Mouse (Mus musculus) gastrocnemius, adult 18-20 months (tissue): ENCODE data around the gene Ctnna2. TPM values are rescaled to one million over a fixed set of nuclear protein-coding genes. Genes with fewer than 3 reads are reported as not detected.

Source experiments
- DNase-seq: peaks from one replicate; pipeline ENCODE4 v3.0.0; 2021; ENCODE audit warnings: low spot score
- long read RNA-seq, 2 experiments: library from polyadenylated mRNA; stranded (forward); transcript quantifications; one replicate each; pipeline ENCODE4 v2.0.0; 2021
- total RNA-seq, 2 experiments: library from RNA; stranded (reverse); gene quantifications; 2 replicates each; pipeline ENCODE4 v1.2.3; 2021

Ctnna2 gene
- total RNA-seq, result not detected
- long read RNA-seq, experiment 1, result 0 reads
- long read RNA-seq, experiment 2, result 0 reads

DNA sequence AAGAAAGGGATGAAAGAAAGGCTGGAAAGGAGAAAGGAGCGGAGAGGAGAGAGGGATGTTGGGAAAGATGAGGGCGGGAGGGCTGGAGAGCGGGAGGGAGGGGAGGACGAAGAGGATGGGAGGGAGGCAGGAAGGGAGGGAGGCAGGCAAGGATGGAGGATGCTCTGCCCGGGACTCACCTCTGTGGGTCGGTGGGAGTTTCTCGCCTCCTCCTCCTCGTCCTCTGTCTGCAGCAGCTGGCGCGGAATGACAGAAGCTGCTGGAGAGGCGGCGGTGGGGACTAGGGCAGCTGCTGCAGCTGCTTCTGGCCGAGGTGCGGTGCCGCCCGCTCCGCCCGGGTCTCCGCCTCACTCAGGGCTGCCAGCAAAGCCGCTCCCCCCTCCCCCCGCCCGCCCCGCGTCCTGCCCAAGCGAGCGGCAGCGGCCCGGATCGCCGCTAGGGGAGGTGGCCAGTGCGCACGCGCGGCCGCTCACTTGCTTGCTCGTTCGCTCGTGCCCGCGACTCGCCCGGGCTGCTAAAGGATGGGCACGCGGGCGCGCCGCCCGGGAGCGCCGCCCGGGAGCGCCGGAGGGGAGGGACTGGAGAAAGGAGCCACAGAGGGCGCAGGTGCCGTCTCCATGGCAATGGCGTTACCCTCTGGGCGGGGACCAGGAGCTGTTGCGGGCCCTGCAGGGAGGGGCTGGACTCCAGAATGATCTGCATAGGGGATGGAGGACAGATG, at the start of gene Ctnna2:
Gene Ctnna2, minus strand, starts transcription at position 459 of the 721 bp plus-strand sequence.
- DNase-seq, result no peak

DNA sequence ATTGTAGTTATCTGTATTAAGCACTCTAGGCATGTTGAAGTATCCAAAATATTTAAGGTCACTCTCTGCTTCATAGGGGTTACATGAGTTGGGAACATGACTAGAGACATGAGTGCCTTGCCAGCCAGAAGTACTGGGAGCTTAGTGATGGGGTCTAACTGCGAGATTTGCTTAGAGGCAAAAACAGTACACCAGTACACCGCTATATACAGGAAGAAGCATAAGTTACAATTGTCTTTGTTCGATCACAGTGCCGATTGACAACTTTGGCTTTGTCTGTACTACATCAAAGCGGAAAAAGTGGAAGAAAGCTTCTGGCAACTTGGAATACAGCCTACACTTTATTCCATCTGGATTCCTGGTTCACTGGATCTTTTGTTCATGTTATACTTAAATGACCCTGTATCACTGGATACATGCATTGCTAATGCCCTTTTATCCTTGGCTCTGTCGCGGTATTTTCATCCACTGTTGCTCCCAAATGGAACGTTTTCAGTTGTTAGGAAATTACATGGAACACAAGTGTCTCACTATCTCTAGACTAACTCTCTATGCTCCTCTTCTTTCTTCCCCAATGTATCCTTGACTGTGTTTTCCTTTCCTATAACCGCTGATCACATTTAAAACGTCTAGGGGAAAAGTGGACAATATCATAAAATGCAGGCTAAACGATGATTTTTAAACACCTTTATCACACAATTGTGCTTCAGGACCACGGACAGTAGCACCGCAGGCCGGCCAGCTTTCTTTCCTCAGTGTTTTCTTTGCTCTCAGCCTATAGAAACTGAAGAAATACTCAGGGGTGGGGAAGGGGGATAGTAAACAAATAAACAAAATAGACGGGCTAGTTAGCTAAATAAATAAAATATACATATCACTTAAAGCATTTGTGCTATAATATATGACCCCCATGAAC, 896 bp upstream of the Ctnna2 start:
- no peak for DNase-seq

DNA sequence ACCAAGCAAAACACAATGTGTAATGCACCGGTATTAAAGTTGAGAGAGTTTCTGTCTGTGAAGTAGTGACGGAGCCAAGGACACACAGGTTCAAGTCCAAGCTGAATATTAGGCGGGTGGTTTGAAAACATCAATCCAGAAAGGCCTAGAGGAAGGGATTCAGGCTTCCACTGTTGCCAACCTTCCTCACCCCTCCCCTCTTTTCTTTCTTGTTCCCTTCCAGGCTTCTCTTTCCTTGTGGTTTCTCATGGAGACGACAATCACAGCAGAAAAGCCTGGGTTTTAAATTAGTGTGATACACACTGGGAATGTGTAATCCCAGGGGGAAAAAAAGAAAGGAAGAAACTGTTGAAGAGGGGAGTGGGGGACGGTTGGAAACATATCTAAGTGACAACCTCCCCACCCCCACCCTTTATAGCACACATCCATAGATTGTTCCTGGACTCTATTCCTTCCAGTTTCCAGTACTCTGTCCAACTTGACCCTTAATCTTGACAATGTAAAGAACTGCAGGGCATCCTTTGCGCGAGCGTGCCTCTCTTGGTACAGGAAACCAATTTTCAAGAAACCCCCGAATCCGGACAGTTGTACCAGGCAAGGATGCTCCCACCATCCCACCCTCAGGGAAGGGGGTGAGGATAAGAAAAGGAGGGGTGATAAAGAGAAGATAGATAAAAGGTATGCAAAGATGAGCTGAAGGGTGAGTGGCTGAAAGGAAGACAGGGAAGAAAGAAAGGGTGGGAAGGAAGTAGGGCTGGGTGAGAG, 841 bp downstream of the Ctnna2 start:
- no peak for DNase-seq

DNA sequence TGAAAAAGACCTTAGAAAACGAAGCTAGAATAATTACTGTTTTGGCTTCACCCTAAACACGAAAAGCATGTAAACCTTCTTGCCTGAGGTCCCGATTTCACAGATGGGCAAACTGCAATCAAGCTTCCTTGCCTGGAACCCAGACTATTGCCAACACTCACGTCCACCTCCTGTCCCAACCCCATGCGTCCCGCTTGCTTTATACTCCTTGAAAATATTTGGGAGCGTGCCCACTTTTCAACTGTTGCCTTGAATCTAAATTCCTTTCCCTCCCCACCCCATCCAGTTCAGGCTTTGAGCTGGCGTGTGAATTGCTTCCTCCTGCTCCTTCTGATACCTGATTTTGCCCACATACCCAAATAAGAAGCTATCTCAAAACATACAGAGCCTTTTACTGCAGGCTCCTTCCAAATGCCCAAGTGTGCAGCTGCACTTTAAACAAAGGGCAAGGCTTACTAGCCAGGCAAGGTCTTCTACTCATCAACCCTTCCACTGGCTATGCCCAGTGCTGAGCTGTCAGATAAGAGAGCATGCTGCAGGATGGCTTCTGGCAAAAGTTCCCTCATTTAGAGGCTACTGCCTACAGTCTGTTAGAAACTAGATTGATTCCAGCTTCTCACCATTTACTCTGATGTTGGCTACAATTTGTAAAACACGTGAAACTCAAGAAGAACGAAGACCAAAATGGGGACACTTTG, 8.8 kb downstream of the Ctnna2 start:
- DNase-seq, result no peak

DNA sequence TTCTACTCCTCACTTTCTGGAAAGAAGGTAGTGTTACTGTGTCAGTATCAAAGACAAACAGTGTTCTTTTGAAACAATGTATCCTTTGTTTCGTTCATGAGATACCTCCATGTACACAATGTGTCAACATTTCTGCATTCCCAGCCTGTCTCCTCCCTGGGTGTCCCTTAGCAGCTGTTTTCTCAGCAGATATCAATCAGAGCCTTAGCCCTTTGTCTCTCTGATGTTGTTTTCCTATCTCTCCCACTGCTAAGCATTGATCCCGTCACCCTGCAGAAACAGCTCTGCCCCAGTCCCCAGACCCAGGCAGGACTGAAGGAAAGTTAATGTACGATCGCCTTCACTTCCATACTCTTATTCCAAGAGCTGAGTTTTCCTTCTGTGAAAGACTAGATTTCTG, 9.7 kb downstream of the Ctnna2 start:
- no peak for DNase-seq

DNA sequence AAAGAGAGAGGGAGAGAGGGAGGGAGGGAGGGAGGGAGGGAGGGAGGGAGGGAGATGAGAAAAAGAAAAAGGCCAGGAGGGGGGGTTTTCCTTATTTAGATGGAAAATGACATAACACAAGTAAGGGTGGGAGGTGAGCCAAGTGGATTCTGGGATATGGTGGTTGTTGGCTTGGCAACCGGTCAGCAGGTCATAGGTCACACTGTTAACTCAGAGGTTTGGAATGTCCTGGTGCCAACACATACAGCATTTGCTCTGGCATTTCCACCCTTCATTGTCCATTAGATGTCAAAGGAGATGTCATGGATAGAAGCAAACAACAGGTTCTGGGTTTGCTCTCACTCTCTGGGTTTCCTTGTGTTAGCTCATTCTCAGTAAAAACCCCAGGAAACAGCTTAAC, 17.5 kb downstream of the Ctnna2 start:
- no peak for DNase-seq

DNA sequence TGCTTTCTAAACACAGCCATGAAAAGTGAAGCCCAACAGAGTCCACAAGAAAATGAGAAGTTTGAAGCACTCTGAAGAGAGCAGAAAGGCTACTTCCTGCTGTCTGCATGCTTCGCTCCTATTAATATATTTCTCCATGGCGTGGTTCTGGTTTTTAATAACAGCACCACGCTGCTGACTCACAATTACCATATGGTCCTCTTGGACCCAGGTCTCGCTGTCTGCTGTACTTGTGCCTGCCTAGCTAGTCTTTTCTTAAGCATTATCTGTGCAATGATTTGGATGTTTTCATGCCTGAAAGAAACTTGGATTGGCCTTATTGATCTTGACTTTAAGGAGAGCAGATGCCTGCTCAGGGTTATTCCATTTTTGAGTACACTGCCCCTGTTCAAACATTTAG, 28.2 kb downstream of the Ctnna2 start:
- no peak for DNase-seq

DNA sequence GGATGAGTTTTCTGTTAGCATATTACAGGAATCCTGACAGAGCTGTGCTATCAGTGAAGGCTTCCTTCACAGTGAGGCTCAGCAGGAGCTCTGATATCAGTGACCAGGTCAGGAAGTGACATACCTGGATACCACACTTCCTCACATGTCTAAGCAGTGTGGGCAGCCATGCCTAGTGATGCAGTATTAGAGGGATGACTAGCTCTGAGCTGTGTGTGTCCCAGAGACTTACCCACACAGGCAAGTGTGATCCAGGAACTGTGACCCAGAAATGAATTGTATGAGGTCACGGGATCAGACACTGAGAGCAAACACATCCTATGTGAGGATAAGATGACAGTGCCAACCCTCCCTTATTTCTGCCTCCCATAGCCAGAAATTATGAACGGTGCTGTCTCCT, 28.8 kb downstream of the Ctnna2 start:
- no peak for DNase-seq

DNA sequence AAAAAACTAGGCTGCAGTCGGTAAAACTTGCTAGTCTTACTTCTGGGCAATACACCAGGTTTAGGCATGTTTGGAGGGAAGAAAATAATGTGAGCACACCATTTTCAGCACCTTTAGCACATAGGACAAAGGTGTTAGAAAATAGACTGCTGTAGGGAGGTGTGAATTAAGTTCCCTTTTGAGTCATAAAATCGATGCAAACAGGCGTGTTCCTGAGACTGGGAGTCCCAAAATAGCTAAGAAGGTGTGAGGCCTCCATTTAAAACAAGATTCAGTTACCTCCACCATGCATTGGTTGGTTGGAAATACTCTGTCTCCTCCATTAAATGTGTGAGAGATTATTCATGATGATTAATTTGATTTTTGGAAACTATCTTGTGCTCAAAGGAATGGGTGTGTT, 50.1 kb downstream of the Ctnna2 start:
- no peak for DNase-seq

DNA sequence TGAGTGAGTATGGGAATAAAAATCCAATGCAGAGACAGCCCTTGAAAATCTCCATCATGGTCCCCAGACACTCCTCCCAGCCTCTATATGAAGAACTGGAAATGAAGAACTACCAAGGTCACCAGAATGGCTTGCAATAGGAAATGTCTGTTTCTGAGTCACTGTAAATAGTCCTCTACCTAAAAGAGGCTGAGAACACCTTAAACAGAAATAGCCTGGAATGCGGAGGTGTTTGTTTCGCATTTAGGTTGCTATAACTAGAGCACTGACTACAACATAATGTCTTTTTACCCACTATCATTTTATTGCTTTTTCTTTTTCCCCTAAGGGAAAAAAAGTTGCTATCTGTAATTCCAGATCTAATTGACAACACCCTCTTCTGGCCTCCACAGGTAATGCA, 106.3 kb downstream of the Ctnna2 start:
- no peak for DNase-seq

DNA sequence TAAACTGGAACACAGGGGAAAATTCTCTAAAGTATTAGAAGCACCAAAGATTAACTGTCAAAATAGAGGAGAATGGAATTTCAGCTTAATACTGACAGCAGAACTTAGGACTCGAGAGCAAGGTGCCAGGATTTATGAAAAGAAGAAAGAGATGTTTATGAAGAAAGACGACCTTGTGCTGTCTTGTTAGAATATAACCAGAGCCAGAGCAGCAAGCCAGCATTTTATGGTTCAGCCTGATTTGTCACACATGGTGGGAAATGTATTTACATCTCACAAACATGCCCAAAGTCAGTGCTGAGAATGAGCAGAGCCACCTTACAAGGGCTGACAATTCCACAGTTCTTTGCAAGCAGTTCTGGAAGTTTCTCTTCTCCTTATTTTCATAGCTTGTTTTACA, 110.2 kb downstream of the Ctnna2 start:
- no peak for DNase-seq

DNA sequence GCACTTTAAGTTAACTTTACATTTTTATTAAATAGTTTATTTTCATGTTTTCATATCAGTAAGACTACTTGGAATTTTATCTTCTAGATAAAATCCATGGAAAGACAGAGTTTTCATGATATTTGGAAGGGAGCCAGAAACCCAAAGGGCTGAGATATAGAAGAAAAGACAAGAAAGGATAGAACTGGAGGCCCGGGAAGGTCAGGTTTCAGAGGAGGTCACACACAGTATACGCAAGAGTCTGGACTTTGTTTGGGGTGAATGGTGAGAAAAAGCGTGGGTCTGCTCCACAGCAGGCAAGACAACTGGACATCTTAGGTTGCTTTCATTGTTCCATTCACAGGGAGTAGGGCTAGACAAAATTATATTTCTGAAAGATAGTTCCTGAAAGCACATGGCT, 111.4 kb downstream of the Ctnna2 start:
- no peak for DNase-seq

DNA sequence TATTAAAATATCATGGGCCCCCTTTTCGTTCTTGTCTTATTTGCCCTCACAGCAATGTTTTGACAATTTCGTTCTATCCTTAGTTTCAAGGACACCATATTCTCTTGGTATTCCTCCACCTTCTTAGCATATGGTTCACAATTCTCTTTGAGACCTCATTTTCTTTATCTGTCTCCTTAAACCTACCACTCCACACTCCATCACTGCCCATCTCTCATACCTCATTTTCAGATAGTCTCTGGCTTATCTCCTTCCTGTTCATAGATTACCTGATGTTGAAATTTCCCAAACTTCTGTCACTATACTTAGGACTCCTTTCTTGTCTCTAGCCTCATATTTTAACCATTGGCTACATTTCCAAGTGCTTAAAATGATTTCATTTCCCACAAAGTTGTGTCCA, 116.1 kb downstream of the Ctnna2 start:
- no peak for DNase-seq

DNA sequence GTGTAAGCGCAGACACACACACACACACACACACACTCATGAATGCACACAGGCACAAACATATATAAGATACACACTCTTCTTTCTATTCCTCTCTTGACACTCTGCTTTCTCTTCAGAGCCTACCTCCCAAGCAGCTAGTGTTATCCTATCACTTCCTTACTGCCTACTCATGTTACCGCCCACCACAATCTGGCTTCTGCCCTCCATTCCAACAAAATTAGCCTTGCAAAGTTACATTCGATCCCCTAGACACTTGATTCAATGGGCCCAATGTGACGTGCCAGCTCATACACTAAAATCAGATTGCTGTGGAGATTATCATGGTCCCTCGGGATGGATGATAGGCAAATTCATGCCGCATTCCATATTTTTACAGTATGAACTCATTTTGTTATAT, 116.7 kb downstream of the Ctnna2 start:
- no peak for DNase-seq

DNA sequence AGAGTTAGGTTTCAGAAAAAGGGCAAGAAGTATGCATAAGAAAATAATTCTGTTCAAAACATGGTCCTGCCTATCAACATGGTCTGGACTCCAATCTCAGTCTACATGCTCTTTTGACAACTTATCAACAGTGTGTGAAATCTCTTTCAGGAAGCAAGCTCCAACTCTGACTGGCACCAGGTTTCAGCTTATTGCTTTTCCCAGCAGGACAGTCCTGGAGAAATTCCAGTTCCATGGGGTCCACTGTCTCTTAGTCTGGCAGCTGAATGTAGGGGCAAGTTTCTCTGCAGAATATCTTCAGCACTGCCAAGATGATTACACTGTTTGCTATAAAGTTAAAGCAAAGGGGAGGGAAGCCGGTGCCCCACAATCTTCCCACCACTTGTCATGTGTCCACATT, 130.1 kb downstream of the Ctnna2 start:
- DNase-seq, result no peak

DNA sequence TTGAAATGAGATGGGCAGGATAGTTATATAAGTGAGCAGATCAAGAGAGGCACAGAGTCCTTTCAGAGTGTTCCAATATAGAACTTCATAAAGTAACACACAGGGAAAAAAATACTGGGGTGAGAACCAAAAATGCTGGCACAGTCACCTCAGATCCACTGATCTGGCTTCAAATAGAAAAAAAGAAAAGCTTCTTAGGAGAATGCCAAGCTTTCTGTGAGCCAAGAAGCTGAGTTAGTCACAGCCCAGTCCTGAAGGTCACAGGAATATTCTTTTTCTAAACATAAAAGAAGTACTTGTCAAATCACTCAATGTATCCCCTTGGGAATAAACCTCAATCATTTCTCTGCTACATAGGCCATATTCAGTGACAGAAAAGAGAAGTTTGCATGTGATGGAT, 130.7 kb downstream of the Ctnna2 start:
- no peak for DNase-seq

DNA sequence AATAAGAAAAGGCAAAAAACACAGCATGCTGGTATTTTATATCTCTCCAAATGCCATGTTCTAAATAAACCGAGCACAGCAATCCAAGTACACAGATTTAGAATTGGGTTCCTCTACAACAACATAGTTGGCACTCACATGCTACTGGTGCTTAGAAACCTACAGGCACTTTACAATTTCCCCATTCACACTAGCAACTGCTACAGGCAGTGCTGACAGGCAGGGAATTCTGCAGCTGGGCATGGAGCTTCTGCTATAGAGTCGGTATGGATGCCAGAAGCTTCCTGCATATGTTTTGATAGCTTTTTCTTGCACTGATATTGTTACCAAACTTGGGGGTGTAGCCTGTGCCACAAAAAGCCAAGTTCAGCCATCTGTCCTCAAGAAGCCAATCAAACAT, 131.8 kb downstream of the Ctnna2 start:
- DNase-seq, result no peak

DNA sequence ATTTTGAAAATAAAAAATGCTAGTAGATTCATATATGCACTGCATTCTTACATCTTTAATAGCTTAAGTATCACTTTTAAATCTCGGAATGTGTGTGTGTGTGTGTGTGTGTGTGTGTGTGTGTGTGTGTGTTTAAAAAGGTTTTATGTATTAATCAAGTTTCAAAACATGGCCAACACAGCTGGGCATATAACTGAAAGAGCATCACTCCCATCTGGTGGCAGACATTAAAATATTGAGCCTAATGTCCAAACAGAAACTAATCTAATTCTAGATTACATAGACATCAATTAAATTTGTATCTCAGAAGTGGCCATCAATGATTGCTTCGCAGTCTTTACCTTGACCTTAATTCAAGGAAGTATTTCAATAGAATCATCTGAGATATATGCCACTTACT, 140.4 kb downstream of the Ctnna2 start:
- no peak for DNase-seq

DNA sequence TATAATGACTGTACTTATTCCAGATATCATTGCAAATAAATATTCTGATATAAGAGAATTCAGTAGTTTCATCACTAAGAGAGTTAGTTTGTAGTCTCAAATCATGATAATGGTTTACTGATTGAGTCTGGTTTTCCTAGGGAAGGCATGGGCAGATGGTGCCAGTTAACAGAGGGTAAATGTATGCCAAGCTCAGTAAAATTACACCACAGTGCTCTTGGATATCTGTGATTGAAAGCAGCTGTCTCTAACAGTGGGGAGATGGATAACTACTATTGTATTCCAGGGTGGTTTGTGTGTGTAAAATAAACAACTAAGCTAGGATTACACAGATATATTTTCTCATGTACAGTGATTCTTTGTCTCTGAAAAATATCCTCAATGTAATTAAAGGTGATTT, 140.8 kb downstream of the Ctnna2 start:
- DNase-seq, result no peak

DNA sequence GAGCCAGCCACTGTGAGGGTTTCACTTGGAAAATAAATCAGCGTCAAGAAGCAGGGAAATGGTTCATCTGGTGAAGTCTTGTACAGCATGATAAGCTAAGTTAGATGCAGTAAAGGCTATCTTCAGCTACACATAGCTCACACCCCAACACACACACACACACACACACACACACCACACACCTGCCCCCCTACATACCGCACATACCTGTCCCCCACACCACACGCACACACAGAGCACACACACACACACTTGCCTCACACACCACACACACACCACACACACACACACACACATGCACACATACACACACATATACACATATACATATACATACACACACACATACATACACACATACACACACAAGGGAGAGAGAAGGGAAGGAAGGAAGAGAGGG, 142.0 kb downstream of the Ctnna2 start:
- DNase-seq, result no peak

DNA sequence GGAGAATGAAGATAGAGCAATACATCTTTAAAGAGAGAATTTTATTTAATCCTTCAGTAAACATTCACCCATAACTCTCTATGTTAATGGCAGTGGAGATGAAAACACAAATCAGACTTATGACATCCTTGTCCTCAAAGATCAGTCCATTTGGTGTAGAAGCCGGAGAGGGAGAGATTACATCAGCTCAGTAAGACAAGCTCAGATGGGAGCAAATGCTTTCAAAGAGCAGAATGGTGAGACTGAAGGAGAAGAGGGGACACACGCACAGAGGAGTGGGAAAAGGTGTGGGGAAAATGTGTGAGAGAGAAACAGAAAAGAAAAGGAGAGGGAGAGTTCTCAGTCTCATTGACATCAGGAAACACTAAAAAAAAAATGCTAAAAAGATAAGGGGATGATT, 144.8 kb downstream of the Ctnna2 start:
- DNase-seq, result no peak

DNA sequence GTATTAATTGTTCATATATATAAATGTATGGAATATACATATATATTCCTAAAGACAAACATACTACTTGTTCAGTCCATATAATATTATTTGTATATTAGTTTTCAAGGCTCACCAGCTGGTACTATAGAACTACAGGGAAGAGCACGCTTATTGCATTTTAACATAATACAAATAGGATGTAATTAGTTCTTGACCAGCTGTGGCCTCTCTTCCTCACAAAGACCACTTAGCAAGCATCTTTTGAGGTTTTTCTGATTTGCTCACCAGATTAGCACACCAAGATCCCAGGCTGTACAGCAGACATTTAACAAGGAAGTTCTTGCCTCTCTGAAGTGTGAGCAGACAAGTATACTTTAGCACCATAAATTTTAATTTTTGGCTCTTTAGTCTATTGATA, 152.0 kb downstream of the Ctnna2 start:
- DNase-seq, result no peak
